Mouse (Mus musculus) kidney, adult 10 weeks (tissue): ENCODE results near the gene Krtap27-1. TPM values are rescaled to one million over a fixed set of nuclear protein-coding genes. Genes with fewer than 3 reads are reported as not detected.

Source experiments
- polyA plus RNA-seq: library from polyadenylated mRNA; stranded (reverse); fragments of 350-450 nt; fragmentation: Illumina TruSeq; extraction: RNeasy Lipid Tissue Mini Kit (QIAGEN cat#74804); gene quantifications from one replicate; pipeline ENCODE4 v1.2.3, GENCODE M21; 2014; ENCODE audit warnings: low read depth, low replicate concordance

Krtap27-1 gene
- polyA plus RNA-seq = not detected

DNA sequence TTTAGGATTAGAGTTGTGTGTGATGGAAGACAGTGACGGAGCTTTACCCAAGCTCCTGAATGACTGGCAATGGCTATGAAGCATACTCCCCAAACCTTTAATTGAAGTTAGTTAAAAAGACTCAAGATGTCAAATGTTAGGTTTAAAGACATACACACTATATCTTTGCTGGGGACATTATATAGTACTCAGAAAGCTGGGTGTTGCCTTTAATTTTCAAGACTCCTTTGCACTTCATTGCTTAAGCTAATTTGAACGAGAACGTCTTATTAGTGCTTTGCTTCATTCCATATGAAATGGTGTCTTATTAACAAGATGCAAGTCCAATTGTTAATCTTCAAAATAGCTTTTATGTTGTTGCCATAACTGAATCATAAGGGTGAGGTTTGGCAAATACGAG is at the start of gene Krtap27-1:
TSS of gene Krtap27-1 (minus strand) at position 101 of the 400 bp plus-strand sequence.

DNA sequence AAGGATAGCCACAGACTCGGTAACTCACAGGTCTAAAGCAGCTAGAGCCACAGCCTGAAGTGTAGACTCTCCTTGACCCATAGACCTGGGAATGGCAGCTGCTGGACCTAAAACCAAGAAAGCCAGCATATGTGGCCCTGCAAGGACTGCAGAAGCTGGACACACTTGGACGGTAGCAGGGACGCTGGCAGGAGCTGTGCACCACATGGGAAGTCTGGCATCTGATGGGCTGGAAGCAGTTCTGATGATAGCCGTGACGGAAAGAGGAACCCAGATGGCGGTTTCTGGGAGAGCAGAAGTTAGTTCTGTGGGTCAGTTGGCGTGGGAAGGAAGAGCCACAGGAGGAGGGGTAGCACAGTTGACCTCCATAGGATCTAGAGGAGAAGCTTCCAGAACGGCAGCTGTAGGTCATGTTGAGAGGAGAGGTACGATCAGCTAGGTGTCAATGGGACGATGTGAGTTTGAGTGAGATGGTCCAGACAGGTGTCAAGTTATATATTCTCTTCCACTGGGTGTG is 36.1 kb upstream of the Krtap27-1 start, which contains the start of gene 2310061N02Rik:
TSS of gene 2310061N02Rik (minus strand) at position 467 of the 517 bp plus-strand sequence.

DNA sequence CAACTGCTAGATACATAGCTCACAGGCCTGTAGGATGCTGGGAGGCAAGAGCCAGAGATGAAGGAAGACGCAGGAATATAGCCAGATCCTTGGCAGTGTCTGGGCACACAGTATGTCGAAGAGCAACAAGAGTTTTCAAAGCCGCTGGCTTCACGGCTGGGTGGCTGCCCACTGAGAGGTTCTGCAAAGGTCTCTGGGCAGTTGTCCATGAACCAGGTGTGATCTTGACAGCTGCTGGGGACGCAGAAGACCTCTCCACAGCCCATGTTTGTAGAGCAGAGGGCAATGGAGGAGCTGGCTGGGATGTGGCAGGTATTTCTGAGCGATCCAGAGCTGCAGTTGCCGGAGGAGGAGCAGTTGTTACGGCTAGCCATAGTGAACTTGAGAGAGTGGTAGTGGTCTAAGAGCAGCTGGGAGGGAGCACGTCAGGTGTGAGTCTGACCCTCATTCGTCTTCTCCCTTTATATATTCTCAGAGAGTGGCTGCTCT is 24.1 kb downstream of the Krtap27-1 start, which contains the start of gene Krtap26-1:
TSS of gene Krtap26-1 (minus strand) at position 439 of the 489 bp plus-strand sequence.

DNA sequence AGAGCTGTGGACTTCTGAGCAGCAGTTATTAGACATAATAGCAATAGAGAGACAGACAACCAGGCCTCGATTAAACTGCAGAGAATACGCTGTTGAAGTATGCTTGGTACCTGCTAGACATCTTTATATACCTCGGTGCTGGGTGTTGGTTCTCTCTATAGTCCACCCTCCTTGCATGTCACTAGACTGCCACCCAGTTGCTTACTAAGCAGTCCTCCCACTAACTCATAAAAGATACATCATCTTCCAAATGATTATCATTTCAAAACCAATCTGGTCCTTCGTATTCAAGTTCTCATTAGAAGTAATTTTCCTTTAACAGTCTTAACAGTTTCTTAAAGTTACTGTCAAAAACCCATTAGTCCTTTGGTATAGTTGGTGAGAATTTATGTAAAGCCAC is 43.9 kb downstream of the Krtap27-1 start, which contains the start of gene 2310079G19Rik:
TSS of gene 2310079G19Rik (minus strand) at position 101 of the 400 bp plus-strand sequence.

Other genes starting within 250 kb of the Krtap27-1 start
- 0.53 TPM for gene Cldn17, start 164.7 kb downstream of the Krtap27-1 start, polyA plus RNA-seq
- 325 TPM for gene Cldn8, start 108.5 kb downstream of the Krtap27-1 start, polyA plus RNA-seq
- gene Krtap24-1, start 59.4 kb downstream of the Krtap27-1 start, polyA plus RNA-seq = not detected
- not detected for gene 2310079G19Rik, start 44.0 kb downstream of the Krtap27-1 start, polyA plus RNA-seq
- not detected for gene Krtap26-1, start 23.9 kb downstream of the Krtap27-1 start, polyA plus RNA-seq
- not detected for gene 2310061N02Rik, start 36.3 kb upstream of the Krtap27-1 start, polyA plus RNA-seq
- gene Krtap13-1, start 57.2 kb upstream of the Krtap27-1 start, polyA plus RNA-seq = not detected
- gene Krtap13, start 80.0 kb upstream of the Krtap27-1 start, polyA plus RNA-seq = not detected
- gene 2310034C09Rik, start 87.2 kb upstream of the Krtap27-1 start, polyA plus RNA-seq = not detected
- gene 2310057N15Rik, start 102.5 kb upstream of the Krtap27-1 start, polyA plus RNA-seq = not detected
- gene Gm5965, start 106.2 kb upstream of the Krtap27-1 start, polyA plus RNA-seq = not detected
- gene Gm20741, start 140.5 kb upstream of the Krtap27-1 start, polyA plus RNA-seq = not detected
- gene Krtap15, start 148.5 kb upstream of the Krtap27-1 start, polyA plus RNA-seq = not detected
- gene Krtap14, start 154.5 kb upstream of the Krtap27-1 start, polyA plus RNA-seq = not detected
- gene Krtap19-1, start 197.7 kb upstream of the Krtap27-1 start, polyA plus RNA-seq = not detected
- gene Krtap19-2, start 202.6 kb upstream of the Krtap27-1 start, polyA plus RNA-seq = not detected
- gene Krtap19-3, start 206.4 kb upstream of the Krtap27-1 start, polyA plus RNA-seq = not detected
- gene Krtap19-4, start 213.4 kb upstream of the Krtap27-1 start, polyA plus RNA-seq = not detected
- gene Krtap19-5, start 224.8 kb upstream of the Krtap27-1 start, polyA plus RNA-seq = not detected